In genomic region chr3:149437763-149438162, GRCm38 (mm10) we compare ENCODE assay signal across 28 mouse cellular contexts.
DNase-seq lines count a peak whose midpoint lies in the region; ATAC-seq and TF ChIP-seq lines count a peak whose summit lies in the region.
"Had no signal": no experiment of that assay in that cellular context is flagged by ENCODE, and none has a peak within 500 bp of the region (broad histone marks: within the 10 kb centered on the region; RNA-seq: fewer than 3 reads in every experiment).

No protein-coding gene starts in this region.

- no peaks in the 10 kb centered on the region for H3K9me3 ChIP-seq in heart, embryonic 12.5 days (replicated peaks)
- no peaks in the 10 kb centered on the region for H3K9me3 ChIP-seq in heart, embryonic 10.5 days
- no peaks in the 10 kb centered on the region for H3K9me3 ChIP-seq in kidney, embryonic 16.5 days (ENCODE audit: low read length)
- H3K9me3 ChIP-seq in embryonic facial prominence, embryonic 12.5 days: no peaks in the 10 kb centered on the region
- H3K9me3 ChIP-seq: embryonic facial prominence, embryonic 15.5 days; lung, embryonic 15.5 days; midbrain, embryonic 15.5 days had no signal

- H3K4me2 ChIP-seq in heart, embryonic 12.5 days: no peak overlapping the region
- no peak overlapping the region for H3K4me2 ChIP-seq in kidney, embryonic 16.5 days (replicated peaks; ENCODE audit: low read depth, low read length)
- H3K4me2 ChIP-seq in embryonic facial prominence, embryonic 12.5 days (replicated peaks): no peak overlapping the region
- H3K4me2 ChIP-seq: embryonic facial prominence, embryonic 15.5 days; liver, embryonic 11.5 days; lung, embryonic 15.5 days; midbrain, embryonic 15.5 days had no signal

- 79% methylated on average over 8 of the region's 8 CpGs for WGBS in heart, embryonic 12.5 days
- WGBS in heart, embryonic 10.5 days: 83% methylated on average over 8 of the region's 8 CpGs
- WGBS in kidney, adult 2 months: 54% methylated on average over 8 of the region's 8 CpGs
- 78% methylated on average over 8 of the region's 8 CpGs for WGBS in kidney, embryonic 16.5 days
- WGBS in embryonic facial prominence, embryonic 12.5 days: 75% methylated on average over 8 of the region's 8 CpGs

- no peak for DNase-seq in heart, embryonic 10.5 days (ENCODE audit: low spot score)
- peak; percentile 22 for DNase-seq in kidney, adult 2 months
- peak; percentile 6 for DNase-seq in lung, postnatal 36 days
- no peak for DNase-seq in lung, postnatal 14 days
- DNase-seq in frontal cortex, postnatal 25 days (ENCODE audit: low spot score in 2 of 2): no peak
- DNase-seq: adrenal gland, adult 2 months; adrenal gland, postnatal 36 days; cerebellum, adult 18-20 months; gastrocnemius, postnatal 10 days; layer of hippocampus, postnatal 36 days; left cerebral cortex, postnatal 4 days; lung, postnatal 4 days; right cerebral cortex, adult 18-20 months; spleen, adult 18-20 months; thymus, postnatal 14 days had no signal

- H3K4me1 ChIP-seq in heart, embryonic 12.5 days (replicated peaks): no peaks in the 10 kb centered on the region
- no peaks in the 10 kb centered on the region for H3K4me1 ChIP-seq in heart, embryonic 10.5 days
- H3K4me1 ChIP-seq in kidney, adult 2 months (ENCODE audit: control insufficient read depth, insufficient read depth, low read length): no peaks in the 10 kb centered on the region
- no peaks in the 10 kb centered on the region for H3K4me1 ChIP-seq in kidney, embryonic 16.5 days (ENCODE audit: insufficient read depth, low read length)
- peaks cover 2% of the 10 kb centered on the region; the same call in 1 of the 2 replicates for H3K4me1 ChIP-seq in embryonic facial prominence, embryonic 12.5 days
- H3K4me1 ChIP-seq: megakaryocyte, embryonic 14.5 days; midbrain, embryonic 15.5 days had no signal

- no peaks in the 10 kb centered on the region for H3K36me3 ChIP-seq in heart, embryonic 12.5 days
- no peaks in the 10 kb centered on the region for H3K36me3 ChIP-seq in heart, embryonic 10.5 days
- H3K36me3 ChIP-seq in kidney, adult 2 months (ENCODE audit: control insufficient read depth, insufficient read depth, low read length): no peaks in the 10 kb centered on the region
- H3K36me3 ChIP-seq in kidney, embryonic 16.5 days (ENCODE audit: insufficient read depth, low read length): no peaks in the 10 kb centered on the region
- H3K36me3 ChIP-seq in embryonic facial prominence, embryonic 12.5 days: no peaks in the 10 kb centered on the region
- H3K36me3 ChIP-seq: embryonic facial prominence, embryonic 15.5 days; lung, embryonic 15.5 days; midbrain, embryonic 15.5 days had no signal

- H3K4me3 ChIP-seq in heart, embryonic 12.5 days: no peak overlapping the region
- H3K4me3 ChIP-seq in heart, embryonic 10.5 days: no peak overlapping the region
- no peak overlapping the region for H3K4me3 ChIP-seq in kidney, adult 2 months (ENCODE audit: insufficient read depth, low read depth, low read length)
- no peak overlapping the region for H3K4me3 ChIP-seq in kidney, embryonic 16.5 days (ENCODE audit: low read length)
- no peak overlapping the region for H3K4me3 ChIP-seq in embryonic facial prominence, embryonic 12.5 days
- H3K4me3 ChIP-seq: embryonic facial prominence, embryonic 15.5 days; lung, embryonic 15.5 days; megakaryocyte, embryonic 14.5 days; midbrain, embryonic 15.5 days had no signal

- H3K27me3 ChIP-seq in heart, embryonic 12.5 days (replicated peaks): no peaks in the 10 kb centered on the region
- H3K27me3 ChIP-seq in heart, embryonic 10.5 days (ENCODE audit: insufficient read depth, poor library complexity, severe bottlenecking): no peaks in the 10 kb centered on the region
- H3K27me3 ChIP-seq in kidney, adult 2 months (replicated peaks; ENCODE audit: control insufficient read depth, insufficient read depth, low read length): no peaks in the 10 kb centered on the region
- no peaks in the 10 kb centered on the region for H3K27me3 ChIP-seq in kidney, embryonic 16.5 days (ENCODE audit: insufficient read depth, low read length)
- no peaks in the 10 kb centered on the region for H3K27me3 ChIP-seq in embryonic facial prominence, embryonic 12.5 days
- H3K27me3 ChIP-seq: CH12.LX; embryonic facial prominence, embryonic 15.5 days; lung, embryonic 15.5 days; megakaryocyte, embryonic 14.5 days; midbrain, embryonic 15.5 days had no signal

- TF ChIP-seq CTCF in kidney, adult 2 months (conservative IDR thresholded peaks at IDR 0.05; ENCODE audit: insufficient read depth, insufficient read length, low read depth, low read length): no peak

- no peak overlapping the region for H3K27ac ChIP-seq in heart, embryonic 12.5 days (ENCODE audit: poor library complexity, severe bottlenecking)
- no peak overlapping the region for H3K27ac ChIP-seq in heart, embryonic 10.5 days
- no peak overlapping the region for H3K27ac ChIP-seq in kidney, adult 2 months (ENCODE audit: insufficient read depth, low read depth, low read length)
- no peak overlapping the region for H3K27ac ChIP-seq in kidney, embryonic 16.5 days (ENCODE audit: low read length)
- no peak overlapping the region for H3K27ac ChIP-seq in embryonic facial prominence, embryonic 12.5 days
- H3K27ac ChIP-seq: embryonic facial prominence, embryonic 15.5 days; kidney, postnatal 0 days; lung, embryonic 15.5 days; midbrain, embryonic 15.5 days had no signal

- 0 out of 2 replicates have a peak, but pooled peaks have one; percentile 25 for ATAC-seq in heart, embryonic 12.5 days (ENCODE audit: insufficient number of reproducible peaks, low FRiP score)
- no peak for ATAC-seq in kidney, embryonic 16.5 days (ENCODE audit: low FRiP score, low TSS enrichment)
- ATAC-seq in embryonic facial prominence, embryonic 12.5 days (ENCODE audit: insufficient number of reproducible peaks, insufficient read depth, low FRiP score, low TSS enrichment): 0 out of 2 replicates have a peak, but pooled peaks have one; percentile 41
- ATAC-seq: activated CD4-positive, CD25-positive, alpha-beta regulatory T cell, adult 4 months; forebrain, embryonic 16.5 days; intestine, embryonic 16.5 days; midbrain, embryonic 15.5 days had no signal

- no peak for TF ChIP-seq POLR2A in kidney, adult 2 months (IDR thresholded peaks at IDR 0.05; ENCODE audit: low read depth, low read length)

- H3K9ac ChIP-seq in heart, embryonic 12.5 days: no peak overlapping the region
- H3K9ac ChIP-seq in kidney, embryonic 16.5 days (replicated peaks; ENCODE audit: low read length): no peak overlapping the region
- H3K9ac ChIP-seq in embryonic facial prominence, embryonic 12.5 days: no peak overlapping the region
- H3K9ac ChIP-seq: embryonic facial prominence, embryonic 15.5 days; lung, embryonic 15.5 days; midbrain, embryonic 15.5 days had no signal

Comparison
In these comparisons a context has a peak if more than half of its experiments do, and no peak if none do; other contexts are left out.
1. DNase-seq: peak in kidney, adult 2 months (single experiment) and lung, postnatal 36 days (single experiment); none in heart, embryonic 10.5 days (single experiment), lung, postnatal 14 days (single experiment) and frontal cortex, postnatal 25 days (0 of 2).